Mouse (Mus musculus): Measurements from ENCODE around the gene Dnaaf2.

DNA sequence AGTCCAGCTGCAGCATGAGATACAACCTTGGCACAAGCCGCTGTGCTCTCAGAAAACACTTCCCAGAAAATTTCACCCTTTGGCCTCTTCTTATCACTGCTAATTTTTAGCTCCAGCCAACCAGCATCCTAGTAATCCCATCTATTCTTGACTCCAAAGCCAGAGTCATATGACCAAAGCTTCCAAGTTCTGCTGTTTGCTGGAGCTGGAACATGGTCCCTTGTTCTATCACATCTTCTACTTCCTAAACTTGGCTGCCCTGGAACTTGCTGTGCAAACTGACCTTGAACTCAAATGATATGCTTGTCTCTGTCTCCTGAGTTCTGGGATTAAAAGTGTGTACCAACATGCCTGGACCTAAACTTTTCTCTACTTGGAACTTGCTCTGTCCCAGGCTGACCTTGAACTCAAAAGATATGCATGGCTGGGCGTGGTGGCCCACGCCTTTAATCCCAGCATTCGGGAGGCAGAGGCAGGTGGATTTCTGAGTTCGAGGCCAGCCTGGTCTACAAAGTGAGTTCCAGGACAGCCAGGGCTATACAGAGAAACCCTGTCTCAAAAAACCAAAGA lies 51.0 kb downstream of the Dnaaf2 start:
- TF ChIP-seq CTCF (IDR thresholded peaks at IDR 0.05; ENCODE audit: low read depth, low read length) (no peak), POLR2A (IDR thresholded peaks at IDR 0.05; ENCODE audit: extremely low read depth, insufficient read depth, low read length) (no peak)

All from liver, adult 2 months (tissue).